Mouse (Mus musculus): ENCODE measurements at regions not wholly inside any gene's neighbourhood (a gene's known extent, or its start where the extent isn't known, plus 50 kb on each side); places are given as distances from the start of the nearest gene placed in this dataset.

DNA sequence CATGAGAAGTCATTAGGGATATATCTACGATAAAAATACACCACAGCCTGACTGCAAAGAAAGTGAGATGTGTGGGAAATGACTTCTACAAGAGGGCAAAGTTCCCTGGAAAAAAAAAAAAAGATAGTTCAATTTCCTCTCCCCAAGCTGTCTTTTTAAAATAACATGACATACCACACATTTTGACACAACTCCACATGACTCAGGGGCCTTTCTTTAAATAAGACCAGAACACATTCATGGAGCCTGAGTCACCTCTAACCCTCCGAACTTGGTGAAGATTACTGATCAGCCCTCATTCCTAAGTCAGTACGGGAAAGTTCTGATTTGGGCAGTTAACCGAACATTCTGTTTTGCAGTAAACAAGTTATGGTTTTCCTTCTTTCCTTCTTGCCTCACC, 515.6 kb upstream of the Klf6 start:
- TF ChIP-seq CTCF (IDR thresholded peaks at IDR 0.05 in 2 of 3, conservative IDR thresholded peaks at IDR 0.05 in 1 of 3; ENCODE audit: control insufficient read depth in 1 of 3, insufficient read depth in 1 of 3, low read depth in 2 of 3, low read length in 3 of 3, poor library complexity in 1 of 3, severe bottlenecking in 1 of 3) (no peak), POLR2A (IDR thresholded peaks at IDR 0.05; ENCODE audit: control insufficient read depth in 1 of 2, insufficient read depth in 1 of 2, low read depth in 1 of 2, low read length in 2 of 2, poor library complexity in 1 of 2) (no peak), KAT2A (conservative IDR thresholded peaks at IDR 0.05; ENCODE audit: low read depth, low read length) (no peak), USF1 (IDR thresholded peaks at IDR 0.05; ENCODE audit: low read depth, low read length) (no peak), MAFK (IDR thresholded peaks at IDR 0.05; ENCODE audit: borderline replicate concordance, low read depth, low read length) (no peak)

All from MEL (cell line).